14 mouse cellular contexts compared by ENCODE assay signal in genomic region chr9:56583139-56584042, GRCm38 (mm10).
DNase-seq lines count a peak whose midpoint lies in the region; ATAC-seq and TF ChIP-seq lines count a peak whose summit lies in the region.
"Had no signal": no experiment of that assay in that cellular context is flagged by ENCODE, and none has a peak within 500 bp of the region (broad histone marks: within the 10 kb centered on the region; RNA-seq: fewer than 3 reads in every experiment).

No protein-coding gene starts in this region.

- peaks cover 31% of the 10 kb centered on the region for H3K4me1 ChIP-seq in forebrain, embryonic 15.5 days
- H3K4me1 ChIP-seq in midbrain, embryonic 14.5 days (ENCODE audit: control insufficient read depth, insufficient read depth, low read length) = 0 out of 2 replicates have a peak, but pooled peaks cover 20% of the 10 kb centered on the region
- H3K4me1 ChIP-seq: liver, embryonic 12.5 days had no signal

- H3K4me3 ChIP-seq in forebrain, embryonic 15.5 days = no peak overlapping the region
- H3K4me3 ChIP-seq in midbrain, embryonic 14.5 days (replicated peaks; ENCODE audit: low read depth, low read length) = no peak overlapping the region
- H3K4me3 ChIP-seq: left cerebral cortex, adult 2 months; liver, embryonic 12.5 days; neural tube, embryonic 12.5 days had no signal

- TF ChIP-seq POLR2A in brain, embryonic 14.5 days (IDR thresholded peaks at IDR 0.05; ENCODE audit: borderline replicate concordance, extremely low read depth, insufficient read depth, insufficient read length, poor library complexity, severe bottlenecking) = no peak

- DNase-seq in heart, adult 18-20 months = peak; percentile 16 to 17
- no peak for DNase-seq in heart, adult 8-10 months (ENCODE audit: low spot score)
- peak; percentile 70 for DNase-seq in brain, embryonic 14.5 days (ENCODE audit: low read depth)
- DNase-seq in midbrain, embryonic 14.5 days = no peak
- DNase-seq in B cell, adult 2 months = no peak
- DNase-seq in gastrocnemius, postnatal 25 days = no peak
- no peak for DNase-seq in left cerebral cortex, adult 9 months (ENCODE audit: low spot score in 2 of 2)
- DNase-seq: adrenal gland, adult 8-10 months; kidney, adult 2 months had no signal

- no peak overlapping the region for H3K9ac ChIP-seq in forebrain, embryonic 15.5 days (replicated peaks)
- no peak overlapping the region for H3K9ac ChIP-seq in midbrain, embryonic 14.5 days (replicated peaks; ENCODE audit: low read length)
- H3K9ac ChIP-seq: liver, embryonic 12.5 days; neural tube, embryonic 12.5 days had no signal

- no peak overlapping the region for H3K4me2 ChIP-seq in forebrain, embryonic 15.5 days (replicated peaks)
- no peak overlapping the region for H3K4me2 ChIP-seq in midbrain, embryonic 14.5 days (ENCODE audit: low read length)
- H3K4me2 ChIP-seq: liver, embryonic 12.5 days; neural tube, embryonic 12.5 days had no signal

- no peaks in the 10 kb centered on the region for H3K36me3 ChIP-seq in forebrain, embryonic 15.5 days
- no peaks in the 10 kb centered on the region for H3K36me3 ChIP-seq in midbrain, embryonic 14.5 days (ENCODE audit: control insufficient read depth, insufficient read depth, low read length)
- H3K36me3 ChIP-seq: liver, embryonic 12.5 days; neural tube, embryonic 12.5 days had no signal

- 47% methylated on average over 11 of the region's 11 CpGs for WGBS in forebrain, embryonic 15.5 days
- WGBS in midbrain, embryonic 14.5 days = 46% methylated on average over 11 of the region's 11 CpGs

- peak overlapping the region; percentile 28; the same call in 1 of the 2 replicates for H3K27ac ChIP-seq in forebrain, embryonic 15.5 days (replicated peaks)
- peak overlapping the region; percentile 6; the same call in 1 of the 2 replicates for H3K27ac ChIP-seq in midbrain, embryonic 14.5 days (replicated peaks; ENCODE audit: low read depth, low read length)
- H3K27ac ChIP-seq: left cerebral cortex, adult 2 months; liver, embryonic 12.5 days; macrophage; neural tube, embryonic 12.5 days had no signal

- peak; percentile 35 for ATAC-seq in forebrain, embryonic 15.5 days (replicated peaks)
- no peak for ATAC-seq in midbrain, embryonic 14.5 days (ENCODE audit: low FRiP score, low TSS enrichment)
- ATAC-seq: liver, embryonic 12.5 days had no signal

- H3K9me3 ChIP-seq in forebrain, embryonic 15.5 days = no peaks in the 10 kb centered on the region
- H3K9me3 ChIP-seq in midbrain, embryonic 14.5 days (ENCODE audit: control insufficient read depth, low read length) = no peaks in the 10 kb centered on the region
- H3K9me3 ChIP-seq: liver, embryonic 12.5 days; neural tube, embryonic 12.5 days had no signal

- no peaks in the 10 kb centered on the region for H3K27me3 ChIP-seq in forebrain, embryonic 15.5 days
- H3K27me3 ChIP-seq in midbrain, embryonic 14.5 days (ENCODE audit: control insufficient read depth, insufficient read depth, low read length) = no peaks in the 10 kb centered on the region
- H3K27me3 ChIP-seq: neural tube, embryonic 12.5 days had no signal

- no peak for TF ChIP-seq CTCF in brain, embryonic 14.5 days (IDR thresholded peaks at IDR 0.05; ENCODE audit: borderline replicate concordance, extremely low read depth, insufficient read depth, insufficient read length)

Comparison
In these comparisons a context has a peak if more than half of its experiments do, and no peak if none do; other contexts are left out.
1. DNase-seq: peak in heart, adult 18-20 months (2 of 2) and brain, embryonic 14.5 days (single experiment); none in heart, adult 8-10 months (single experiment), midbrain, embryonic 14.5 days (single experiment), B cell, adult 2 months (0 of 2), gastrocnemius, postnatal 25 days (single experiment) and left cerebral cortex, adult 9 months (0 of 2).